Comparison of ENCODE assay signal across 11 mouse cellular contexts in the genomic region with DNA sequence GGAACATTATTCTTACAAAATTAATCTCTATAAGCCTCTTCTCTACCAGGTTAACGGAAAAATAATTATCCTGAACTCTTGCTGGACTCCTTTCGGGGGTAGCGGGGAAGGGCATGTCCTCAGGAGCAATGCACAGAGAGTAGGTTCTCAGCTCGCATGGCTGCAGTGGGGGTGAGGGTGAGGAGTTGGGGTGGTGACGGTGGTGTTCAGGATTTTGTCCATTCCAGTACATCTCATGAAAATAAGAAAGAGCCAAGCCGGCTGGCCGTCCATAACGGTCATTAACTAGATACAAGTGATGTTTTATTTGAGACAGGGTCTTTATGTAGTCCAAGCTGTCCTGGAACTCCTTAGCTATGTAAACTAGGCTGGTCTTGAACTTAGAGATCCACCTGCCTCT. TPM values are rescaled to one million over a fixed set of nuclear protein-coding genes. Genes with fewer than 3 reads are reported as not detected.
DNase-seq lines count a peak whose midpoint lies in the region; ATAC-seq lines count a peak whose summit lies in the region.
"Had no signal": no experiment of that assay in that cellular context is flagged by ENCODE, and none has a peak within 500 bp of the region (broad histone marks: within the 10 kb centered on the region; RNA-seq: fewer than 3 reads in every experiment).

No protein-coding gene starts in this region.

- peaks cover 28% of the 10 kb centered on the region for H3K4me1 ChIP-seq in heart, embryonic 13.5 days
- peaks cover 19% of the 10 kb centered on the region for H3K4me1 ChIP-seq in midbrain, embryonic 15.5 days
- peaks cover 9% of the 10 kb centered on the region for H3K4me1 ChIP-seq in midbrain, embryonic 13.5 days (replicated peaks)
- peaks cover 12% of the 10 kb centered on the region; the same call in 1 of the 2 replicates for H3K4me1 ChIP-seq in hindbrain, embryonic 15.5 days (replicated peaks)
- H3K4me1 ChIP-seq in neural tube, embryonic 13.5 days (replicated peaks): peaks cover 21% of the 10 kb centered on the region

- H3K9ac ChIP-seq in heart, embryonic 13.5 days: peak overlapping the region; percentile 69
- H3K9ac ChIP-seq in midbrain, embryonic 15.5 days: no peak overlapping the region
- H3K9ac ChIP-seq in midbrain, embryonic 13.5 days (replicated peaks): no peak overlapping the region
- H3K9ac ChIP-seq in hindbrain, embryonic 15.5 days: no peak overlapping the region; the same call in 1 of the 2 replicates
- H3K9ac ChIP-seq in neural tube, embryonic 13.5 days: 0 out of 2 replicates have a peak overlapping the region, but pooled peaks have one; percentile 85

- peak overlapping the region; percentile 81 for H3K4me3 ChIP-seq in heart, embryonic 13.5 days
- H3K4me3 ChIP-seq in midbrain, embryonic 15.5 days: no peak overlapping the region; the same call in 1 of the 2 replicates
- no peak overlapping the region for H3K4me3 ChIP-seq in midbrain, embryonic 13.5 days (replicated peaks)
- peak overlapping the region; percentile 89; the same call in 1 of the 2 replicates for H3K4me3 ChIP-seq in hindbrain, embryonic 15.5 days
- 0 out of 2 replicates have a peak overlapping the region, but pooled peaks have one; percentile 78 for H3K4me3 ChIP-seq in neural tube, embryonic 13.5 days

- peak overlapping the region; percentile 73; the same call in 1 of the 2 replicates for H3K4me2 ChIP-seq in heart, embryonic 13.5 days
- peak overlapping the region; percentile 87 for H3K4me2 ChIP-seq in midbrain, embryonic 15.5 days
- H3K4me2 ChIP-seq in midbrain, embryonic 13.5 days (replicated peaks): no peak overlapping the region
- peak overlapping the region; percentile 78 for H3K4me2 ChIP-seq in hindbrain, embryonic 15.5 days
- H3K4me2 ChIP-seq in neural tube, embryonic 13.5 days: peak overlapping the region; percentile 75

- DNase-seq in heart, postnatal 14 days: no peak
- no peak for DNase-seq in urinary bladder, postnatal 36 days (ENCODE audit: low spot score in 2 of 2)
- DNase-seq in urinary bladder, postnatal 25 days (ENCODE audit: low spot score): no peak
- DNase-seq: gastrocnemius, postnatal 14 days; kidney, postnatal 4 days; right cerebral cortex, postnatal 14 days had no signal

- no peaks in the 10 kb centered on the region for H3K9me3 ChIP-seq in heart, embryonic 13.5 days
- no peaks in the 10 kb centered on the region for H3K9me3 ChIP-seq in midbrain, embryonic 15.5 days
- no peaks in the 10 kb centered on the region for H3K9me3 ChIP-seq in midbrain, embryonic 13.5 days
- H3K9me3 ChIP-seq in hindbrain, embryonic 15.5 days: no peaks in the 10 kb centered on the region
- no peaks in the 10 kb centered on the region for H3K9me3 ChIP-seq in neural tube, embryonic 13.5 days

- no peak for ATAC-seq in heart, embryonic 13.5 days (ENCODE audit: extremely low read depth, insufficient number of reproducible peaks, low FRiP score, low TSS enrichment)
- no peak for ATAC-seq in midbrain, embryonic 15.5 days (replicated peaks)
- ATAC-seq in midbrain, embryonic 13.5 days: no peak
- no peak for ATAC-seq in hindbrain, embryonic 15.5 days (ENCODE audit: low FRiP score, low read depth)
- no peak for ATAC-seq in neural tube, embryonic 13.5 days (ENCODE audit: low read depth)

- 86% methylated on average over 8 of the region's 8 CpGs for WGBS in heart, embryonic 13.5 days
- WGBS in midbrain, embryonic 15.5 days: 87% methylated on average over 8 of the region's 8 CpGs
- WGBS in midbrain, embryonic 13.5 days: 84% methylated on average over 8 of the region's 8 CpGs
- 87% methylated on average over 8 of the region's 8 CpGs for WGBS in hindbrain, embryonic 15.5 days
- 86% methylated on average over 8 of the region's 8 CpGs for WGBS in neural tube, embryonic 13.5 days

- intact Hi-C loops in heart, postnatal 14 days (cut with DNase I): loop anchor here (2.0 kb wide), 1 partner anchor 63 kb away; no protein-coding TSS in a partner anchor

- peaks cover 19% of the 10 kb centered on the region for H3K36me3 ChIP-seq in heart, embryonic 13.5 days
- 0 out of 2 replicates have a peak, but pooled peaks cover 3% of the 10 kb centered on the region for H3K36me3 ChIP-seq in midbrain, embryonic 15.5 days (replicated peaks)
- H3K36me3 ChIP-seq in midbrain, embryonic 13.5 days: no peaks in the 10 kb centered on the region
- peaks cover 3% of the 10 kb centered on the region; the same call in 1 of the 2 replicates for H3K36me3 ChIP-seq in hindbrain, embryonic 15.5 days
- H3K36me3 ChIP-seq in neural tube, embryonic 13.5 days: peaks cover 3% of the 10 kb centered on the region

- peak overlapping the region; percentile 54; the same call in 1 of the 2 replicates for H3K27ac ChIP-seq in heart, embryonic 13.5 days (replicated peaks)
- H3K27ac ChIP-seq in midbrain, embryonic 15.5 days: no peak overlapping the region
- no peak overlapping the region for H3K27ac ChIP-seq in midbrain, embryonic 13.5 days
- no peak overlapping the region for H3K27ac ChIP-seq in hindbrain, embryonic 15.5 days (replicated peaks)
- H3K27ac ChIP-seq in neural tube, embryonic 13.5 days (replicated peaks): no peak overlapping the region

- no peaks in the 10 kb centered on the region for H3K27me3 ChIP-seq in heart, embryonic 13.5 days (replicated peaks)
- H3K27me3 ChIP-seq in midbrain, embryonic 15.5 days (replicated peaks): no peaks in the 10 kb centered on the region
- no peaks in the 10 kb centered on the region for H3K27me3 ChIP-seq in midbrain, embryonic 13.5 days
- H3K27me3 ChIP-seq in hindbrain, embryonic 15.5 days: no peaks in the 10 kb centered on the region
- H3K27me3 ChIP-seq in neural tube, embryonic 13.5 days: no peaks in the 10 kb centered on the region

RNA-seq across cellular contexts. Expression of gene Ccng1, which starts 0.9 kb away (rescaled TPM):
- 119 and 122 TPM in 2 replicates for polyA plus RNA-seq in heart, embryonic 13.5 days (2015; fragmentation: Nextera tagmentation; extraction: Ambion mirVana)
- total RNA-seq in heart, postnatal 14 days (2021): 100 to 1,000 TPM; 289 to 318 TPM
- 31.2 and 33.3 TPM in 2 replicates for polyA plus RNA-seq in midbrain, embryonic 15.5 days (2015; fragmentation: Nextera tagmentation; extraction: Ambion mirVana)
- polyA plus RNA-seq in midbrain, embryonic 13.5 days (2015; fragmentation: Nextera tagmentation; extraction: Ambion mirVana): 34.4 and 34.9 TPM in 2 replicates
- 36.8 and 39.3 TPM in 2 replicates for polyA plus RNA-seq in hindbrain, embryonic 15.5 days (2015; fragmentation: Nextera tagmentation; extraction: Ambion mirVana)
- polyA plus RNA-seq in neural tube, embryonic 13.5 days (2015; fragmentation: Nextera tagmentation; extraction: Ambion mirVana): 41.8 and 44.1 TPM in 2 replicates

RNA-seq across cellular contexts. Expression of gene Nudcd2, which starts 22.5 kb away (rescaled TPM):
- 102 and 106 TPM in 2 replicates for polyA plus RNA-seq in heart, embryonic 13.5 days (2015; fragmentation: Nextera tagmentation; extraction: Ambion mirVana)
- 10 to 100 TPM; 14.0 to 17.1 TPM for total RNA-seq in heart, postnatal 14 days (2021)
- polyA plus RNA-seq in midbrain, embryonic 15.5 days (2015; fragmentation: Nextera tagmentation; extraction: Ambion mirVana): 49.6 and 55.4 TPM in 2 replicates
- polyA plus RNA-seq in midbrain, embryonic 13.5 days (2015; fragmentation: Nextera tagmentation; extraction: Ambion mirVana): 90.0 and 90.3 TPM in 2 replicates
- polyA plus RNA-seq in hindbrain, embryonic 15.5 days (2015; fragmentation: Nextera tagmentation; extraction: Ambion mirVana): 60.3 and 65.9 TPM in 2 replicates
- 70.9 and 81.8 TPM in 2 replicates for polyA plus RNA-seq in neural tube, embryonic 13.5 days (2015; fragmentation: Nextera tagmentation; extraction: Ambion mirVana)

RNA-seq across cellular contexts. Expression of gene Hmmr, which starts 22.7 kb away (rescaled TPM):
- polyA plus RNA-seq in heart, embryonic 13.5 days (2015; fragmentation: Nextera tagmentation; extraction: Ambion mirVana): 45.6 and 48.9 TPM in 2 replicates
- 1 to 10 TPM; 2.0 to 4.4 TPM for total RNA-seq in heart, postnatal 14 days (2021)
- 5.4 and 6.0 TPM in 2 replicates for polyA plus RNA-seq in midbrain, embryonic 15.5 days (2015; fragmentation: Nextera tagmentation; extraction: Ambion mirVana)
- polyA plus RNA-seq in midbrain, embryonic 13.5 days (2015; fragmentation: Nextera tagmentation; extraction: Ambion mirVana): 19.2 TPM in 2 replicates
- 8.1 and 9.4 TPM in 2 replicates for polyA plus RNA-seq in hindbrain, embryonic 15.5 days (2015; fragmentation: Nextera tagmentation; extraction: Ambion mirVana)
- polyA plus RNA-seq in neural tube, embryonic 13.5 days (2015; fragmentation: Nextera tagmentation; extraction: Ambion mirVana): 7.8 and 10.1 TPM in 2 replicates

Comparison
In these comparisons a context has a peak if more than half of its experiments do, and no peak if none do; other contexts are left out.
1. H3K4me3 ChIP-seq: peak in heart, embryonic 13.5 days (single experiment), hindbrain, embryonic 15.5 days (single experiment) and neural tube, embryonic 13.5 days (single experiment); none in midbrain, embryonic 15.5 days (single experiment) and midbrain, embryonic 13.5 days (single experiment).
2. H3K9ac ChIP-seq: peak in heart, embryonic 13.5 days (single experiment) and neural tube, embryonic 13.5 days (single experiment); none in midbrain, embryonic 15.5 days (single experiment), midbrain, embryonic 13.5 days (single experiment) and hindbrain, embryonic 15.5 days (single experiment).